Mouse (Mus musculus) lung, postnatal 25 days (tissue): ENCODE measurements at regions not wholly inside any gene's neighbourhood (a gene's known extent, or its start where the extent isn't known, plus 50 kb on each side); places are given as distances from the start of the nearest gene placed in this dataset.

ENCODE experiments used
- DNase-seq: peaks from one replicate; pipeline ENCODE4 v3.0.0; 2022; ENCODE audit warnings: low spot score

DNA sequence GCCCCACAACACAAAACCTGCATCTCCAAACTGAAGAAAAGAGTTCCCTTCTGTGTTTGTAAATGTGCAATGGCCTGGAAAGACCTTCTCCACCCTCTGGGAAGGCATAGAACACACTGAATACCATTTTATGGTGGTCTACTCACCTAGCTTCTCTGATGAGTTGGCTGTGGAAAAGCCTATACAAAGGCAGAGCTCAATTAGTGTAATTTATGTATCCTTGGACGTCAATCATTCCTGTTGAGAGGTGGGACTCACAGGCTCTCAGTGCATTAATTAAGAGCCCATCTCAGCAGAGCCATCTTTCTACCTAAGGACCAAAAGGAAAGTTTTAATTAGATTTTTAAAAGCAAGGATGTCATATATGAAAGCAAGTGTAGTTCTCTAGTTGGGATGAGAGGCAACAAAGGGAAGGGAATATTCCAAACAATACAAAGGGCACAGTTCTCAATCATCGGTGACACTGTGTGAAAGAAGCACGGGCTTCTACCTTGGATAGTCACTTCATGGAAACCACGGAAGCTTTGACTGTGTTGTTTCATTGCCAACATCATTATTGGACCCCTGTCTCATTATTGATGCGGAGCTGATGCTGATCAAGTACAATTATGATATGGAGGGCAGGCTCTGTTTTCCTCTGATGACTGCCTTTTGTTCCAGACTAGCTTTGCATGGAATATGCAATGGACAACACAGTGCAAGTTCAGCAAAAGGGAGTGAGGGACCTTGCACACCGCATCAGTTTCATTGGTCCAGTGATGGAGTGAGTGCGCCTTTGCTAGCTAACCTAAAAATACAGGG, 392.5 kb upstream of the Tenm3 start:
- no peak for DNase-seq

DNA sequence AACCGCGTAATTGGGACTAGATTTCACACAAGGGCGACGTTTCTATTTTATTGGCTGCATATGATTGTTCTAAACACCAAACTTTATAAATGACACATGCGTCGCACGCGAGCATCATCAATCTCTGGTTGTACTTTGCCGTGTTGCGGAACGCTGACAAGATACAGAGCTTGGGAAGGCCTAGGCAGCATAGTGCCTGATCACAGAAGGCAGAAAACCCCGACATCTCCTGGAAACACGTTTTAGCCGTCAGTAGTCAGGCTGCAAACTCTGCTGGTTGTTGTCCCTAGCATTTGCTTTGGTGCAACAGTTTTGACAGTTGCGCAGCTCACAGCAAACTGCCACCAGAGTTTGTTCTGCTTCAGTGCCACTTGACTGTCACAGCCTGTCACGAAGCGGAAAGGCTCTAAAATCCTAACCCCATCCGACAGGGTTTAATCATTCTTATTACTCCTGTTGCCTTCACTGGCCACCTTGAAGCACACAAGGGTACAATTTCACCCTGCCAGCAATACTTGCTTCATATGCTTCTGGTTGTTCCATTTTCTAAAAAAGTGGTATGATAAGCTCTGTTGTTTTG, 380.2 kb upstream of the Tenm3 start:
- DNase-seq = no peak

- no peak for DNase-seq
Measured at GRCm38 (mm10) chr8:49195333-49195640, 351.5 kb upstream of the Tenm3 start.

- no peak for DNase-seq
Measured at GRCm38 (mm10) chr8:49194592-49195332, 351.0 kb upstream of the Tenm3 start.

DNA sequence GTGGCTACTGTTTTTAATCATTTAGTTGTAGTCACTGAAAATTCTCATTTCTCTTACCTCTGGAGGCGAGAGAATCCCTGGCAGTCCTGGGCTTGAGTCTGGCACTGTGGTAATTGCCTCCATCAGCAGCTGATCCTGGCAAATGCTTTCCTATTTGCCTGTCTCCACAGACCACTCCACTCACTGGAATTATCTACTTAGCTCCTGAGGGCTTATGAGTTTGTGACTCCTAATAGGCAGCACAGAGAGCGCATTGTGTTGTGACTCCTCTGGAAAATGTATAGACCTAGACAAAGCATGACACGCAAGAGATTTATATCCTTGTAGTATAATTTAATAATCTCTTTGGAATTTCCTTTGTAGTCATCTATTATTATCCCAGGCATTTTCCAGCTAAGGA, 343.1 kb upstream of the Tenm3 start:
- DNase-seq = no peak

- DNase-seq = no peak
Measured at GRCm38 (mm10) chr8:49175386-49175785, 331.6 kb upstream of the Tenm3 start.

GRCm38 (mm10) chr8:49174956-49175355, 331.2 kb upstream of the Tenm3 start:
- DNase-seq = no peak

- DNase-seq = no peak
Measured at GRCm38 (mm10) chr8:49159318-49159717, 315.6 kb upstream of the Tenm3 start.

DNA sequence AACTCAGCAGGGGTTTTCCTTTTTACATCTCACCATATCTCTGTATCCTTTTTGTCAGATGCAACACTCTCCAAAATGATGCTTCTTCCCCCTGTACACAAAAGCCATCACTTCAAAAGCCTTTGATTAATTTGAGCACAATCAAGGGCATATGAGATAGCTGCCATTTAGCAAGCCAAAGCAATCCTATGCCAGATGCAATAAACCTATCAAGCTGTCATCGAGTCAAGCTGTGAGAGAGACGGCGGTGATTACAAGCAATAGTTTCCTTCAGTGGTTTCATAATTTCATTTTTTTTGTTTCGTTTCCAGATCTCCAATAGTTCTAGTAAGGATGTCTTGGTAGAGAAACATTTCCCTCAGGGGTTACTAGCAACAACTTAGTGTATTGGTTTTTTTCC, 314.4 kb upstream of the Tenm3 start:
- no peak for DNase-seq

- no peak for DNase-seq
Measured at GRCm38 (mm10) chr8:49136503-49137044, 292.8 kb upstream of the Tenm3 start.

GRCm38 (mm10) chr8:49109095-49109494, 265.3 kb upstream of the Tenm3 start:
- DNase-seq = no peak

- DNase-seq = no peak
Measured at GRCm38 (mm10) chr8:49108665-49109064, 264.9 kb upstream of the Tenm3 start.

GRCm38 (mm10) chr8:49106531-49106930, 262.8 kb upstream of the Tenm3 start:
- no peak for DNase-seq

DNA sequence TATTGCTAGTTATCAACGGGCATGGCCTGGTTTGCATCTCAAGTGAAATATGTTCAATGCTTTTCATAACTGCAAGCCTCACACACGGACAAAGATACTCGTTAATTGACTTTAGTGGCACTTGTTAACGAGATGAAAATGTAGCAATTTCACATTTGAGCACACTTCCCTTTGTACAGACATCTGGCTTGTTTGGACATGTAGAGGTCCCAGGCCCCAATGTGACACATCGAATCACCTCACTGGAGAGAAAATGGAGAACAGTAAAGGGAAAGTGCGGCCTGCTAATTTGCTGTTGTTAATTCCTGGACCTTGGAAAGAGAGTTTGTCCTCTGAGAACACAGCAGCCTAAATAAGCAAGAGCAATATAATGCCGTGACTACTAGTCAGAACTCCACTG, 257.4 kb upstream of the Tenm3 start:
- DNase-seq = no peak

- no peak for DNase-seq
Measured at GRCm38 (mm10) chr8:49084191-49084875, 240.6 kb upstream of the Tenm3 start.

DNA sequence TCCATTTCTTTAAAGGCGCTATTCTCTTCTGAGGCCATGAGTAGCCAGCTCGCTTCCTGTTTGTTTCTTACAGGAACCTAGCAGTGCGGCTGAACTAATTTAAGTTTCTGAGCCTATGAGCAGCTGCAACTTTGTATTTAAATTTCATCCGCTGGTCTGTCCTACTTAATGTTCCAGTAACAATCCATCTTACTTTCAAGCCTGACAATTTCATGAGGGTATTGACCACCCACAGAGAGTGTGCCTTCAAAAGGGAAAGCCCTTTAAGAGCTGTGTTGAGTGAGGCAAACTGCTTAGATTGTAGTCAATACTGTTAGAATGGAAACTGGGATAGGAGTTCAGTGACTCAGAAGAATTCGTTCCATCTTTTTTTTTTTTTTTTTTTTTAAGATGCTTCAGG, 225.7 kb upstream of the Tenm3 start:
- no peak for DNase-seq

- no peak for DNase-seq
Measured at GRCm38 (mm10) chr8:49063256-49063655, 219.5 kb upstream of the Tenm3 start.

GRCm38 (mm10) chr8:49043236-49043635, 199.5 kb upstream of the Tenm3 start:
- no peak for DNase-seq

DNA sequence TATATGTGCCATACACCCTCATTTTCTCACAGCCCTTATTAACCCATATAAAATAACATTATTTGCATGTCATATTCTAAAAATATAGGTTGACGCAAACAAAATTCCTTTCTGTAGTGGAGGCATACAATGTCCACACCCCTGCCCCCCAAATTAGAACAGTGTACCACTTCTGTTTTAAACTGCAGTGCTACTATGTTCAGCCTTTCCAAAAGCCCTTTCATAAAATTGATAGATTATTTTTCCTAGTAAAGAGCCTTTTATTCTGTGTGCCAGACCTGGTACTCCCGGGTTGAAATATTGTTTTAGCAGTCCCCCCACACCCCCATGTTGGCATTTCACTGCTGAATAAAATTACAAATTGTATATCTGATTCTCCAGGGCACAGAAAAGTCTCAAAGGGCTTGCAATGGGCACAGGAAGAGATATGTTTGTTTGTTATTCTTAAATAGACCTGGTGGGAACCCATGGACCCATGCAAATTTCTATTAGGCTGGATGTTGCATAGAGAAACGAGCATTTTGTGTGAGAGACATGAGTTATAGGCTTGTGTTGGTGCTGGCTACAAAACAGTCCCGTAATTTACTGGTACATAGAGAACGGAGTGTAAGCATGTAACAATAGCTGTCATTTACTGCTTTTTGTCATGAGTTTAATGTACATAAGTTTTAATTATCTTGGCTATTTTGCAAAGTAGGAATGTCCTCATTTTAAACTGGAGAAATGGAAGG, 192.4 kb upstream of the Tenm3 start:
- no peak for DNase-seq

- DNase-seq = no peak
Measured at GRCm38 (mm10) chr8:49035519-49035918, 191.8 kb upstream of the Tenm3 start.

DNA sequence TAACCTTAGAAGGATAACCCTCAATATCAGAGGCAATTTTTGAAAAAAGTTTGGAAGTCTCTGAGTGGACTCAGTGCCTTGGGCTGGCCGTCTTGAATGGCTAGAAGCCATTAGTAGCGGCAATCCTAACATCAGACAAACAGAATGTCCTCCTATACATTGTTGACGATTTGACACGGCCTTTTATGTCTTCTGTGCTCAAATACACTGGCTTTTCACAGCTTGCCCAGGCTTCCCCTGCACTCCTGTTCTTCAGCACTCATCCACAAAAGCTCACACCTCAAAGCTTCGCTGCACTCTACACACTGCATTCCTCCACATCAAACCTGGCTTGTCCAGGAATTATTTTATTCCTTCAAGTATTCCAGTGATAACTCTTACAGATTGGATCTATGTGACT, 186.5 kb upstream of the Tenm3 start:
- DNase-seq = no peak

DNA sequence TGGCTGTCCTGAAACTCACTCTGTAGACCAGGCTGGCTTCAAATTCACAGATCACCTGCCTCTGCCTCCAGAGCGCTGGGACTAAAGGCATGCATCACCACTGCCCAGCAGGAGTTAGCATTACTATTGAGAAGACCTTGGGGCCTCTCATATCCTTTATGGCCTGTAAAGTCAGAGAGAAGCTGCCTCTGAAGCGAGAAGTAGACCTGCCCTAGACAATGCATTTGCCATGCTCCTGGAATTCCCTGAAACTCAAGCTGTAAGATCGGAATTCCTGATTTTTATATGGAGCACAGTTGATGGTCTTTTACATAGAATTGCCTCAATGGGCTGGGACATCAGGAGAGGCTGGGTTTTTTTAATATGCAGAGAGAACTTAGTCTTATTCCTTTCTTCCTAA, 174.0 kb upstream of the Tenm3 start:
- no peak for DNase-seq
